ENCODE assay signal across 37 mouse cellular contexts in the genomic region with DNA sequence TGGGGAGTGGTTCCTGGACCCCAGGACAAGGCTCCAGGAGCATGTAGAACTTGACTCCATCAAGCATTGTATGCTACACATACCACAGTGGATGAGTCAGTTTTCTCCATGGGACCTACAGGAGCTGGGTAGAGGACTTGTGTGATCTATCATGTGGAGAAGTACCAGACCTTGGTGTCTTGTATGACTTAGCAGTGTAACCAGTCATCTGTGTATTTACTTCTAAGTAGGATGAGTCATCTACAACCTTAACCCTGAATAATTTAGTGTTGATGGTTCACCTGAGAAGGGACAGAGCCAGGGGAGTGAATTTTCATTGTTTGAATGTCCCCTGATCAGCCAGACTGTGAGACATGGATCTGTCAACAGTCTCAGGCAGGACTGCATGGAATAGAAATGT. TPM values are rescaled to one million over a fixed set of nuclear protein-coding genes. Genes with fewer than 3 reads are reported as not detected.
"Had no signal": no experiment of that assay in that cellular context is flagged by ENCODE, and none has a peak within 500 bp of the region (broad histone marks: within the 10 kb centered on the region; RNA-seq: fewer than 3 reads in every experiment).

No protein-coding gene starts in this region.

- H3K27me3 ChIP-seq: hindbrain, embryonic 12.5 days; hindbrain, embryonic 13.5 days; hindbrain, embryonic 15.5 days; intestine, embryonic 15.5 days; kidney, embryonic 15.5 days had no signal

- ATAC-seq: hindbrain, embryonic 16.5 days; hindbrain, postnatal 0 days; inflammation-experienced regulatory T-cells, adult 6 months; intestine, embryonic 15.5 days; intestine, embryonic 16.5 days; intestine, postnatal 0 days had no signal

- H3K9me3 ChIP-seq: heart, embryonic 10.5 days; heart, embryonic 13.5 days; heart, embryonic 15.5 days; hindbrain, embryonic 10.5 days; hindbrain, embryonic 12.5 days; hindbrain, embryonic 13.5 days; hindbrain, embryonic 15.5 days; intestine, embryonic 15.5 days; kidney, embryonic 15.5 days had no signal

- H3K9ac ChIP-seq: heart, embryonic 13.5 days; heart, embryonic 15.5 days; hindbrain, embryonic 12.5 days; hindbrain, embryonic 13.5 days; hindbrain, embryonic 14.5 days; hindbrain, embryonic 15.5 days; intestine, embryonic 15.5 days; kidney, embryonic 15.5 days had no signal

- H3K27ac ChIP-seq: heart, embryonic 10.5 days; heart, embryonic 13.5 days; heart, embryonic 15.5 days; hindbrain, embryonic 12.5 days; hindbrain, embryonic 13.5 days; hindbrain, embryonic 14.5 days; hindbrain, embryonic 15.5 days; hindbrain, postnatal 0 days; intestine, embryonic 15.5 days; kidney, embryonic 15.5 days; kidney, postnatal 0 days; left cerebral cortex, adult 2 months had no signal

- H3K4me3 ChIP-seq: heart, embryonic 10.5 days; heart, embryonic 13.5 days; heart, embryonic 15.5 days; hindbrain, embryonic 10.5 days; hindbrain, embryonic 12.5 days; hindbrain, embryonic 13.5 days; hindbrain, embryonic 15.5 days; intestine, embryonic 15.5 days; kidney, embryonic 15.5 days; layer of hippocampus, adult 2 months; left cerebral cortex, adult 2 months had no signal

- DNase-seq: heart, postnatal 10 days; heart, postnatal 14 days; heart, postnatal 36 days; heart, postnatal 4 days; kidney, adult 11 months; kidney, adult 18-20 months; kidney, adult 2 months; kidney, adult 8-10 months; kidney, adult 9 months; kidney, postnatal 10 days; kidney, postnatal 14 days; kidney, postnatal 25 days; kidney, postnatal 36 days; kidney, postnatal 4 days; layer of hippocampus, adult 9-11 months; layer of hippocampus, postnatal 36 days had no signal

- H3K4me1 ChIP-seq: heart, embryonic 10.5 days; heart, embryonic 13.5 days; heart, embryonic 15.5 days; intestine, embryonic 15.5 days; kidney, embryonic 15.5 days had no signal

- H3K4me2 ChIP-seq: heart, embryonic 11.5 days; heart, embryonic 13.5 days; heart, embryonic 15.5 days; hindbrain, embryonic 12.5 days; hindbrain, embryonic 13.5 days; hindbrain, embryonic 14.5 days; hindbrain, embryonic 15.5 days; intestine, embryonic 15.5 days; kidney, embryonic 15.5 days had no signal

- H3K36me3 ChIP-seq: heart, embryonic 10.5 days; heart, embryonic 13.5 days; heart, embryonic 15.5 days; hindbrain, embryonic 10.5 days; hindbrain, embryonic 12.5 days; hindbrain, embryonic 13.5 days; hindbrain, embryonic 15.5 days; intestine, embryonic 15.5 days; kidney, embryonic 15.5 days had no signal

RNA-seq across cellular contexts. Expression of a gene that starts 48.4 kb away (rescaled TPM):
- total RNA-seq: heart, postnatal 10 days; heart, postnatal 14 days; heart, postnatal 25 days; heart, postnatal 36 days; heart, postnatal 4 days; hematopoietic stem cell, adult 5-6 weeks had no signal
- polyA plus RNA-seq: inflammation-experienced regulatory T-cells, adult 6 months had no signal
